Mouse (Mus musculus): Measurements from ENCODE around the gene Sult5a1.
"Not testable (repeated sequence)": the region's sequence is repeated elsewhere in the genome, so short reads cannot be mapped to it uniquely, and the experiment has no call there.

Sult5a1 gene

GRCm38 (mm10) chr8:123134149-123134713 is 23.9 kb downstream of the Sult5a1 start:
- DNase-seq = no peak

- no peak for DNase-seq
Measured at GRCm38 (mm10) chr8:123132953-123133352, 25.2 kb downstream of the Sult5a1 start.

- no peak for DNase-seq
Measured at GRCm38 (mm10) chr8:123131041-123131440, 27.1 kb downstream of the Sult5a1 start.

- peak; percentile 68 for DNase-seq
Measured at GRCm38 (mm10) chr8:123126193-123126816, 31.8 kb downstream of the Sult5a1 start.

- no peak for DNase-seq
Measured at GRCm38 (mm10) chr8:123122670-123123069, 35.4 kb downstream of the Sult5a1 start.

GRCm38 (mm10) chr8:123122059-123122458 is 36.1 kb downstream of the Sult5a1 start:
- DNase-seq = no peak

- no peak for DNase-seq
Measured at GRCm38 (mm10) chr8:123117744-123118143, 40.4 kb downstream of the Sult5a1 start.

- DNase-seq = peak; percentile 52
Measured at GRCm38 (mm10) chr8:123117127-123117731, 40.9 kb downstream of the Sult5a1 start, which contains the start of gene Cpne7. Gene Cpne7, plus strand, starts transcription at chr8:123117374.

GRCm38 (mm10) chr8:123114644-123115043 is 43.5 kb downstream of the Sult5a1 start:
- no peak for DNase-seq

GRCm38 (mm10) chr8:123113908-123114469 is 44.1 kb downstream of the Sult5a1 start:
- DNase-seq = no peak

GRCm38 (mm10) chr8:123112892-123113291 is 45.2 kb downstream of the Sult5a1 start:
- no peak for DNase-seq

GRCm38 (mm10) chr8:123110649-123111048 is 47.5 kb downstream of the Sult5a1 start:
- peak; percentile 73 for DNase-seq

GRCm38 (mm10) chr8:123108953-123109352 is 49.2 kb downstream of the Sult5a1 start:
- DNase-seq = no peak

GRCm38 (mm10) chr8:123108010-123108409 is 50.1 kb downstream of the Sult5a1 start:
- DNase-seq = no peak

- DNase-seq = peak; percentile 42
Measured at GRCm38 (mm10) chr8:123106531-123106930, 51.6 kb downstream of the Sult5a1 start.

- DNase-seq = peak; percentile 78
Measured at GRCm38 (mm10) chr8:123105553-123106326, 52.4 kb downstream of the Sult5a1 start.

GRCm38 (mm10) chr8:123104046-123104767 is 53.9 kb downstream of the Sult5a1 start:
- DNase-seq = no peak

- no peak for DNase-seq
Measured at GRCm38 (mm10) chr8:123103285-123103684, 54.8 kb downstream of the Sult5a1 start.

- not testable (repeated sequence) for DNase-seq
Measured at GRCm38 (mm10) chr8:123102855-123103254, 55.3 kb downstream of the Sult5a1 start.

GRCm38 (mm10) chr8:123101735-123102685 is 56.1 kb downstream of the Sult5a1 start, which contains the start of gene Rpl13:
Gene Rpl13, plus strand, starts transcription at chr8:123102350.
- peak; percentile 98 for DNase-seq

- no peak for DNase-seq
Measured at GRCm38 (mm10) chr8:123101244-123101643, 56.9 kb downstream of the Sult5a1 start.
